Mouse (Mus musculus) erythroid progenitor cell, adult 5-6 weeks (primary cell): ENCODE results near the gene Mybpc3. TPM values are rescaled to one million over a fixed set of nuclear protein-coding genes. Genes with fewer than 3 reads are reported as not detected.

Source experiments
- ATAC-seq: replicated peaks from 2 replicates; pipeline ENCODE4 v1.8.0; 2016; ENCODE audit warnings: moderate number of reproducible peaks, mild to moderate bottlenecking, moderate TSS enrichment, inconsistent platforms; ENCODE audit not compliant: poor library complexity, low FRiP score, severe bottlenecking
- total RNA-seq, 2 experiments: library from RNA; stranded (forward) in 1 of 2; stranded (reverse) in 1 of 2; fragments of 150-400 nt in 1 of 2; fragments of 186-747, 209-891 nt in 1 of 2; gene quantifications; 2 replicates each; pipeline versions ENCODE4 v1.2.3 to v1.2.4; 2015 to 2017; ENCODE audit warnings: low replicate concordance in 2 of 2

Gene Mybpc3
- total RNA-seq, 2 experiments from 2014 or later = not detected

DNA sequence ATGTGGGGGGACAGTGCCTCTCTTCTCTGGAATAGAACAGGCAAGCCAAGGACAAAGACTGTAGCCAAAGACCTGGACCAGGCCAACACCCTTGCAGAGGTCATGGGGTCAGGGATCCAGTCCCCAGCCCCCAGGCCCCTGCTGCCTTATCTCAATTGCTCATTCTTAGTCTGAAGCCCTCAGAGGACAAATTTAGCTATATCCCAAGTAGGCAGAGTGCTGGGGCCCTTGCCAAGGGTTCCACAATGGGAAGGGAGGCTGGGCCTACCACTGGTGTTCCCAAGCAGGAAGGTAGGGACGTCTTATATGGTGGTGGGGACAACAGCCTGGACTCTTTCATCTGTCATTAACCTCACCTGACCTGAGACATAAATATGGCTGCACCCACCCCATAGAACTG lies 703 bp downstream of the Mybpc3 start:
- no peak for ATAC-seq

DNA sequence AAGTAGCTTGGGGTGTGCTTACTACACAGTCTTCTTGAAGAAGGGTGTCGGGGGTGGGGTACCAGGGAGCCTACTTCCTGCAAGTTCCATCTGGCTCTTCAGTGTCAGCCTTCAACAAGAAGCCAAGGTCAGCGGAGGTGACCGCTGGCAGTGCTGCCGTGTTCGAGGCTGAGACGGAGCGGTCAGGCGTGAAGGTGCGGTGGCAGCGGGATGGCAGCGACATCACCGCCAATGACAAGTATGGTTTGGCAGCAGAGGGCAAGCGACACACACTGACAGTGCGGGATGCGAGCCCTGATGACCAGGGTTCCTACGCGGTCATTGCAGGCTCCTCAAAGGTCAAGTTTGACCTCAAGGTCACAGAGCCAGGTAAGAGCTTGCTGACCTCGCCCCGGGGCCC lies 1.1 kb downstream of the Mybpc3 start:
- ATAC-seq = no peak

DNA sequence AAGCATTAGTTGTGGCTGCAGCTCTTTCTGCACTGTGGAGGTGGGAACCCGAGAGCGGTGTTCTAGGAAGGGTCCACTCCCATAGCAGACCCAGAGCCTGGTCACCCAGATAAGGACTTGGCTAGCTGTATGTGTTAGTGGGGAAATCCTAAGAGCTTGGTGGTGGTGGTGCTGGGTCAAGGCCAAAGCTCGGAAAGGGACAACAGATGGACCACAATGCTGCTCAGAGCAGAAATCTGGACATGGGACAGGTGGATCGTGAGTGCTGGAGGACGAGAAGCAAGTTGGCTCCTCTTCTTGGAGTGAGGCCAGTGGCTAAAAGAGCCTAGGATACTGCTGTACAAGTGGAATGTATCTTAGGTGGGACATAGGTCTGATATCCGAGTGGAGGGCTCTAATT lies 1.6 kb downstream of the Mybpc3 start:
- no peak for ATAC-seq

DNA sequence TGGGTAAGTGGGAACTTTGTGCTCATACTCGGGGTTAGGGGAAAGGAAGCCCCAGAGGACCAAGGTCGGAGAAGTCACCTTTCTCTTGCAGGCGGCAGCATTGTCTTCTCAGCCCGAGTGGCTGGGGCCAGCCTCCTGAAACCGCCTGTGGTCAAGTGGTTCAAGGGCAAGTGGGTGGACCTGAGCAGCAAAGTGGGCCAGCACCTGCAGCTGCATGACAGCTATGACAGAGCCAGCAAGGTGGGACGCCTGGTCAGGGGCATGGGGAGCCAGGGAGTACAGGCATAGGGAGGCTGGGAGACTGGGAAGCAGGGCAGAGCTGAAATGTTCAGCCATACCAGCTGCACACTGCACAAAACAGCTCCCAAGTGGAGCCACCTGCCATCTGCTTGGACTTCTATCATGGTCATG lies 2.3 kb downstream of the Mybpc3 start:
- no peak for ATAC-seq

DNA sequence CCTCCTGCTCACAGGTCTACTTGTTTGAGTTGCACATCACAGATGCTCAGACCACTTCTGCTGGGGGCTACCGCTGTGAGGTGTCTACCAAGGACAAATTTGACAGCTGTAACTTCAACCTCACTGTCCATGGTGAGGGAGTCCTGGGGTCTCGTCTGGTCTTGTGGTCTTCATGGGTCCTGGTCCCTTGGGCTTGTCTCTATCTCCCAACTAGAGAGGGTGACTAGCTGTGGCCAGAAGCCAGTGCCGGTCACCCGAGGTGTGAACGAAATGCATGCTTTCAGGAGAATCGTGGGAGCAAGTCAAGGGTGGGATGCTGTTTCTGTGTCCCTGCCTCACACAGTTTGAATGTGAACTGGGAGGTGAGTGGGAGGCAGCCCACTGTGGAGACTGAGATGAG lies 3.1 kb downstream of the Mybpc3 start:
- ATAC-seq = no peak

DNA sequence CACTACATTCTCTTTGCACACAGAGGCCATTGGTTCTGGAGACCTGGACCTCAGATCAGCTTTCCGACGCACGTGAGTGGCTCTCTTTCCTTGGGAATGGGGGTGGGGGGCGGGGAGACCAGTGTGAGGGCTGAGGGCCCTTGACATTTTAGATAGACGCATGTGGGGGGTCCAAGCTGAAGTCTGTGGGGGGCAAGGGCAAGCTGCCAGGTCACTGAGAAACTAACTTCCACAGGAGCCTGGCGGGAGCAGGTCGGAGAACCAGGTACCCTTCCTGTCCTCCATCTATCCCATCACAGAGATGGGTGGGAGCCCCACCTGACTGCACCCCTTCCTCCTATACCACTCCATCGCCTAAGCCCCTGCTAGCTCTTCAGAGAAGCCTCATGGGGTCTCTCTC lies 3.6 kb downstream of the Mybpc3 start:
- ATAC-seq = no peak

DNA sequence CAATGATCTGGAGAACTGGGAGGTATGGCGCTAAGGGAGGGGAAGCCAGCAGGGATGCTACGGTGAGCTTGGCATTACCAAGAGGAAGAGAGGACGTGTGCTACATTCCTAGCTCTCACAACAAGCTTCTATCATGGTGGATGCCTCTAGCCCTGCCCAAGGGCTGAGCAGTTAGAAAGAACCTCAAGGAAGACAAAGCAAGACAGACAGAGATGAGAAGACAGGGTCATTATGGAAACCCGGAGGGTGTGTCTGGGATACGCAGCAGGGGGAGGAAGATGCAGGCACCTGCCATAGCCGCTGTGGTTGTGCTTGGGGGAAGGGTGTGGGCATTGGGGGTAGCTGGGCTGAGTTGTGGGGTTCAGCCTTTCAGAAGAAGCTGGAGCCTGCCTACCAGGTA lies 5.6 kb downstream of the Mybpc3 start:
- no peak for ATAC-seq

DNA sequence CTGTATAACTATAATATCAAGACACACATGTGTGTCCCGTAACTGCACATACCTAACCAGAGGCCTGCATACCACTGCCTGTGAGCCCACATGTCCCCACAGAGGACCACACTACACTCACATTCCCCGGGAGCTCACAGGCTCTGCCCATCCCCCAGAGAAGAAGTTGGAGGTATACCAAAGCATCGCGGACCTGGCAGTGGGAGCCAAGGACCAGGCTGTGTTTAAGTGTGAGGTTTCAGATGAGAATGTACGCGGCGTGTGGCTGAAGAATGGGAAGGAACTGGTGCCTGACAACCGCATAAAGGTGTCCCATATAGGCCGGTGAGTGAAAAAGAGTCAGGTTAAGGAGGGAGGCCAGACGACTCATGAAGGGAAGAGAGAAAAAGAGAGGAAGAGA lies 7.2 kb downstream of the Mybpc3 start:
- ATAC-seq = no peak

DNA sequence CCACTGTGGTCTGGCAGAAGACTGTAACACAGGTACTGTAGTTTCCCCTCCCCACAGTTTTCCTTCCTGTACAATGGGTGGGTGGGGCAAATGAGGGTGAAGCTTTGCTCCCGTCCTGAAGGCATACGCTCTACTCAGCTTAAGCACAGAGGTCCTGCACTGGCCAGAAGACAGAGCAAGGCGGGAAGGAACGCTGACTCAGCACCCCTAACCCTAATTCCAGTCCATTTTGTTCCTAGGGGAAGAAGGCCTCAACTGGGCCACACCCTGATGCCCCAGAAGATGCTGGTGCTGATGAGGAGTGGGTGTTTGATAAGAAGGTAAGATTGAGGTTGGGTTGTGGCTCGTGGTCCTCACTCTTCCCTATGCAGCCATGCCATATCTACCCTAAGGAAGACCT lies 10.8 kb downstream of the Mybpc3 start:
- no peak for ATAC-seq

DNA sequence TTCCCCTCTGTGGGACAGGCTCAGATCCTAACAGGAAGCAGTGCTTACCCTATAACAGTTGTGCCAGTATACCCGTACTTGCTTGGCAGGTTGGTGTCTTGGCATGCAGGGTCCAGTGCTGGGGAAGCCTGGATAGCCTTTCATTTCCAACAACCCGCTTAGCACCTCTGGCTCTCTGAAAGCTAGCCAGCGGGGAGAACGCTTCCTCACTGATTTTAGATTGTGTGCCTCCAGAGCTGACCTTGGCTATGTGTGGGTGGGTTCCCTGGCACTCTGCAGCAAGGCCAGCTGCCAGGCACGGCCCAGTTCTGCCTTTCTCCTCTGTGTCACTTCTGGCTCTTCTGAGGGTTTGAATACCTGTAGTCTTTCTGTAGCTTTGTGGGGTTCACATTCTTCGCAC lies 12.2 kb downstream of the Mybpc3 start:
- no peak for ATAC-seq

DNA sequence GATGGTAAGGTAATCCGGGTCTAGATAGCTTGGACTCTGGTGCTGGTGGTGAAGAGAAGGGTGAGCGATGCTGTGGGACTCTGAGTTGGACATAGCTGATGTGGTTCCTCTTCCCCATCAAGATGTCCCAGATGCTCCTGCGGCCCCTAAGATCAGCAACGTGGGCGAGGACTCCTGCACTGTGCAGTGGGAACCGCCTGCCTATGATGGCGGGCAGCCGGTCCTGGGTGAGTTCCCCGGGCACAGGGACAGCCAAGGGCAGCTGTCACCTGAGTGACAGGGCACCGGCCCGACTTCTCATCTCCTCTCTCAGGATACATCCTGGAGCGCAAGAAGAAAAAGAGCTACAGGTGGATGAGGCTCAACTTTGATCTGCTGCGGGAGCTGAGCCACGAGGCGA lies 13.3 kb downstream of the Mybpc3 start:
- no peak for ATAC-seq

DNA sequence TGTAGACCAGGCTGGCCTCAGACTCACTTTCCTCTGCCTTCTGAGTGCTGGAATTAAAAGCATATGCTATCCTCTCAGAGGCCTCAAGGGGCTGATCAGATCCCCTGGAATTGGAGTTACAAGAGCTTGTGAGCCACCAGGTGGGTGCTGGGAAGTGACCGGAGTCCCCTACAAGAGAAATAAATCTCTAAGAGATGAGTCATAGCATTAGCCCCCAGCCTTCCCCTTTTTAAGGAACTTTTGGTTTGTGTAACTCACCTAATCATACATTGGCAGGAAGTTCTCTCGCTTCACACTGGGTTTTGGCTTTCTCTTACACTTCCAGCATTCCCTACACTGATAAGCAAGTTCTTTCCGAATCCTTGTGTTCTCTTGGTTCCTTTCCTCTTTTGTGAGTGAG lies 14.1 kb downstream of the Mybpc3 start:
- no peak for ATAC-seq

DNA sequence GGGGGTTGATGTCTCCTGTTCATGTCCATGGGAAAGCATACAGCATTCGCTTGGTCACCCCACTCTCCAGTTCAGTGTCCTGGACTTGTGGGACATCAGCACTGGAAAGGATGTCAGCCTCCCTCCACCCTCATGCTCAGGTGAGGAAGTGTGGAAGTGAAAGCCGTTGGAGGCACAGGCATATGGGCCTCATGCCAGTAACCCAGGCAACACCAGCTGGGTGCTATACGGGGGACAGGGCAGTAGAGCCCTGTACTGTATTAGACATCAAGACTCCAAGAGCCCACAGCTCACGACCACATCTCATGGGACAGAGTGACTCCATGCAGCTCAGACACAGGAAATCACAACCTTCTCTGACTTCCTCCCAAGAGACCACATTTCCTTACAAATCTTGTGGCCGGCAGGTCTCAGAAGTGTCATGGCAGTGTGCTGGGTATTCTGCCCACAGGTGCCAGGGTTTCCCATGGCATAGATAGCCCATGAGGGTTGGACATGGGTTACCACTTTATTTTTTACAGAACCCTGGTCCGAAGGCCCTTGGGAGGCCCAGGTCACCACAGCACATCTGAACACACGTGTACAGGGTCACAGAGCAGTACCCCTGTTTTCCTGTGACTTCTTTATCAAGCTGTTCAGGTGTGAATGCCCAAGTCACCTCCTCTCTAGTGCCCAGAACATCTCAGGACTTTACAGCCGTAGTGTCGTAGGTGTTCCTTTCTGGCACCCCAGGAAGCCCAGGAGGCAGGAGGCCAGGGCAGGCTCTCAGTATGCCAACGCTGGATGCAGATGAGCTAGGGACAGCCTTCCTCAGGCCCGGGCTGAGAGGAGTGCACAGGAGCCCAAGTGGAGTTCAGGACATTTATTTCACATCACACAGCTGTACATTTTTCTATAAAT lies 18.8 kb downstream of the Mybpc3 start:
- ATAC-seq = no peak

DNA sequence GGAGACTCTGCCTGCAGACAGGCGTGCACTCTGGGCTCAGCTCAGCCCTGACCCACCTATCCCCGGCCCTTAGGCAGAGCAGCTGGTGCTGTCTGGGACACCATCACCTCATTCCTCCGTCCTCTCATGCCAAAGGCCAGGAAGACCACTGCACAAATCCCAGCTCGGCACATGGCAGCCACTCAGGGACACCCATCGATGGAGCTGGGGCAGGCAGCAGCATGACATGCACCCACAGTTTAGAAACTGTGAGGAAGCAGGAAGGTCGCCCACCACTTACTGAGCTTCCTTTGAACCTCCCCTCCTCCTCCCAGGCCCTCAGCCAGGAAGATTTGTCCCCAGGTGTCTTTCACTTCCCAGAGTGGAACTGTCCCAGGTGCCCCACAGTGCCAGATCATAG lies 19.5 kb downstream of the Mybpc3 start:
- no peak for ATAC-seq

DNA sequence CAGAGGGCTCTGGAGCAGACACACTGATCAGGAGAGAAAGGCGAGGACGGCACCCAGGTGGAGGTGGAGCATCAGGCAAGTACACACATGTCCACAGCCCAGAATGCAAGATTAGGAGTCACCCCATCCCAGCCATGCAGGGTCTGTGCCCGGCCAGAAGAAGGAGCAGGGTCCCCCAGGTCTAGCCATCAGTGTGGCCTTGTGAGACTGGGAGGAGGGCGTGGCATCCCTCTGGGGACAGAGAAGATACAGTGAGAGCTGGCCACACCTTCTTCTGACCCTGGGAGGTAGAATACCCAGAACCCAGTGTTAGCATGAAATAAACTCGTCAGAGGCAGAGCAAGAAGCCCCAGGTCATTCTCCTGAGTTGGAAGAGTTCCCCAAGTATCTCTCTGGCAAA lies 21.4 kb downstream of the Mybpc3 start:
- no peak for ATAC-seq

DNA sequence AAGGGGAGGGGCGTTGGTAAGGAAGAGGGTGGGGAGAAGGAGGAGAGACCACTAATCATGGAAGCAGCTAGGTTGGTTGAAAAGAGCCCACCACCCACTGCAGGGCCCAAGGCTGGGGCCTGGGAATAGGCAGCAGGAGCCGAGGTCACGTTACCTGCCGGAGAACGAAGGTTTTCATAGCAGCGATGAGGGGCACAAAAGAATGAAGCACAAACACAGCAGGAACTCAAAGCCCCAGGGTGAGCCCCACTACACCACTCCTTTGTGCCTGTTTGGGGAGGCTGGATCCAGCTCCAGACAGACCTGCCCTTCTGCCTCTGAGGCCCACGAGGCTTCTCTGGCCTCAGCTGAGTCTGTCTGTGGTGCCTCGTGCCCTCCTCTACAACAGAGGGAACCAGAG lies 21.8 kb downstream of the Mybpc3 start:
- no peak for ATAC-seq

DNA sequence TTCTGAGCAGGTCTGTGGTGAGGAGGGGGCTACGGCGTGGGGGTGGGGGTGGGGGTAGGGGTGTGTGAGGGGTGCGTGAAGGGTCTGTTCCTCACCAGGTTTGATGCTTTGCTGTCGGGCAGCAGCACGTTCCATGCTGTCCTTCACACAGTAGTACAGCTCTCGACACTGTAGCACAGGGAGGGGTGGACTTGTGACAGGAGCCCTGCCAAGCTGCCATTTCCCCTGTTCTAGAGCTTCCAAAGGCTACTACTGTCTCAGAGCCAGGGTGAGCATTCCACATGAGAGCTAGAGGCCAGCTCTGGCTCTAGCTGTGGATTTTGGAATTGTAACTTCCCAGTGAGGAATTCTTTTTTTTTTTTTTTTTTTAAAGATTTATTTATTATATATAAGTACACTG lies 25.0 kb downstream of the Mybpc3 start:
- no peak for ATAC-seq

DNA sequence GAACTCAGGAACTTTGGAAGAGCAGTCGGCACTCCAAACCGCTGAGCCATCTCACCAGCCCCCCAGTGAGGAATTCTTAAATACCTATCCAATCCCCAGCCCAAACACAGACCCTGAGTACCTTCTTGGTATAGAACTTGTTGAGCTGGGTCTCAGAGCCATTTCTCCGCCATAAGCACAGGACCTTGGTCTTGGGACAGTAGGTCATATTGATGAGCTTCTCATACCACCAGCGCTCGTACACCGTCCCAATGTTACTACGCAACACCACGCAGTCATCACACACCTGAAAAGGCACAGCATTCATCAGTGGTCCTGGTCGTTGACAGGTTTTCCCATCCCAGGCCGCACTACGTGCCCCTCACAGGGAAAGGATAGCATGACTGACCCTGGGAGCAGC lies 25.5 kb downstream of the Mybpc3 start:
- no peak for ATAC-seq

DNA sequence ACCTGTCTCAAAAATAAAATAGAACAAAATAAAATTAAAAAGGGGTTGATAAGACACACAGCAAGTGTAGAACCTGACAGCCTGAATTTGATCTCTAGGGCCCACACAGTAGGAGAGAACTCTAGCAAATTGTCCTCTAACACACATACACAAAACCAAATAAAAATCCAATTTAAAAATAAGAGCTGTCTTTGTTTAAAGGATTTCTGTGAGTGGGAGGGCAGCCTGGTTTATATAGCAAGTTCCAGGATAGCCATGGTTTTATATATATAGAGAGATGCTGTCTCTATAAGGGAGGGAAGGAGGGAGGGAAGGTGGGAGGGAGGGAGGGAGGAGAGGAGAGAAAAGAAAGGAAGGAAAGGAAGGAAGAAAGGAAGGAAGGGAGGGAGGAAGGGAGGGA lies 30.2 kb downstream of the Mybpc3 start:
- ATAC-seq = no peak

DNA sequence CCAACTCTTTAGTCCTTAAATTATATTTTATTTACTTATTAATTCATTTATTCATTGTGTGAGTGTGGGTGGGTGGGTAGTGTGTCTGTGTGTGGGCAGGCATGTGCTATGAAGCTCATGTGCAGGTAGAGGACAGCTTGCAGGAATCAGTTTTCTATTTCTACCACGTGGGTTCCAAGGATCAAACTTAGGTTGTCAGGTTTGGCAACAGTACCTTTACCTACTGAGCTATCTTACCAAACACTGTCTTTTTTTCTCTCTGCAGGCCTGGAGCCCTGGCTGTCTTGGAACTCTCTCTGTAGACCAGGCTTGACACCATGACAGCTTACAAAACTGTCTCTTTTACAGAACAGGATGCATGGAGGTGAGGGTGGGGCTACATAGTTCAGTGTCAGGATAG lies 33.4 kb downstream of the Mybpc3 start:
- no peak for ATAC-seq

DNA sequence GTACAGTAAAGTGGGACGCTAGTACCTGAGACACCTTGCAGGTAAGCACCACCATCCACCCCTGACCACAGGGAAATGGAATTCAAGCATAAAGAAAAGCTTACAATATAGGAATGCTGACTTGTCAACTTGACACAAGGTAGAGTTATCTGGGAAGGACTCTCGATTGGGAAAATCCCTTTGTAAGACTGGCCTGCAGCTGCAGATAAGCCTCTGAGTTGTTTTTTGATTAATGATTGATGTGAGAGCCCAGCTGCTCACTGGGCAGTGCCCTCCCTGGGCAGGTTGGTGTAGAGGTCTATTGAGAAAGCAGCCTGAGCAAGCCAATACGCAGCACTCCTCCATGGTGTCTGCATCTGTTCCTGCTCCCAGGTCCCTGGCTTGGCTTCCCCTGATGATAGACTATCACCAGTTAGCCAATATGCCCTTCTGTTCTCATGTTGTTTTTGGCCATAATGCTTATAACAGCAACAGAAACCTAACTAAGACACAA lies 35.0 kb downstream of the Mybpc3 start:
- no peak for ATAC-seq

DNA sequence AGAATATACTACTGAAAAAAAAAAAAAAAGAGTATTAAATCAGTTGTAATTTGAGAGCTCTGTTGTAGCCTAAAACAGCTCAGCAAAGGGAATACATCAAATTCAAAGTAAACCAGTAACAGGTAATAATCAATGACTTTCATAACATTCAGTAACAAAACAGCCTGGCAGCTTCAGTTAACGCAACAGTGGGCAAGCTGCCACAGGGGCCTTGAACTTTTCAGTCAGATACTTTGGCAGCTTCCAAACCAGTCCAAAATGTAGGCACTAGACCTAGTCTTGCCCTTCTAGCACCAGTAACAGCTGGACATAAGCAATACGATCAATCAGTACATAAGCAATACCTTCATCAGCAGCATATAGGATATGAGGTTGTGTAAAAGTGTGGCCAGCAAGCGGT lies 36.1 kb downstream of the Mybpc3 start:
- ATAC-seq = no peak
